Mouse (Mus musculus): ENCODE data around the gene Tfeb.

Tfeb gene

DNA sequence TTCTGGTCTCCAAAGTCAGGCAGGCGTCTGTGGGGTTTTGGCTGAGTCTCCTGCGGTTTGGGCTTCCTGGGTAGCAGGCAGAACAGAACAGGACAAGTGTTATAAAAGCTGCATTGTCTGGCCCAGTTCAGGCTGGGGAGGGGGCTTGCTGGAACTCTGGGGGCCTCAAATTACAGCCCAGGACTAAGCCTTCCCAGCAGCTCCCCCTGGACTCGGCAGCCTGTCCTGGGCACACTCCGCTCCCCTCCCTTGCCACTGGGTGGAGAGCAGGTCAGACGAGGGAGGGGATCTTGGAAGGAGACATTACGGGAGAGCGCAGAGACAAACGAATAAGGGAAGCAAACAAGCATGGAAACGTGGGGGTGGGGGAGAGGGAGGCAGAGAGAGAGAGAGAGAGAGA is 94.3 kb downstream of the Tfeb start:
- intact Hi-C loops (cut with DNase I), result no loop called here

DNA sequence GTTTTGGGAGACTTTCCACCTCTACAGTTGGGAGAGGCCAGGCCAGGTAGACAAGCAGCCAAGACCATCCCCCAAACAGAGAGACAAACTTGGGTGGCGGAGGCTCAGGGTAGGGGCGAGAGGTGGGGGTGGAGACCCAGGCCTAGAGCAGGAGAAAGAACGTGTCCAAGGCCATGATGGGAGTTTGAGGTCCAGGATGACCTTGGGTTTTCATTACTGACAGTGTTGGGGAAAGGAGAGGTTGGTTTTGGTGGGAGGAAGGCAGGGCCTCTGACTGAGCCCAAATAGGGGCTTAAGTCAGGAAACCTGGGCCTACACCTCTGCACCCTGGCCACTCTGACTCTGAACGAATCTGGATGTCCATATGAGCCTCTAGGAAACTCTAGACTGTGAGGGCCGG is 94.9 kb downstream of the Tfeb start:
- intact Hi-C loops (cut with DNase I), result no loop called here

DNA sequence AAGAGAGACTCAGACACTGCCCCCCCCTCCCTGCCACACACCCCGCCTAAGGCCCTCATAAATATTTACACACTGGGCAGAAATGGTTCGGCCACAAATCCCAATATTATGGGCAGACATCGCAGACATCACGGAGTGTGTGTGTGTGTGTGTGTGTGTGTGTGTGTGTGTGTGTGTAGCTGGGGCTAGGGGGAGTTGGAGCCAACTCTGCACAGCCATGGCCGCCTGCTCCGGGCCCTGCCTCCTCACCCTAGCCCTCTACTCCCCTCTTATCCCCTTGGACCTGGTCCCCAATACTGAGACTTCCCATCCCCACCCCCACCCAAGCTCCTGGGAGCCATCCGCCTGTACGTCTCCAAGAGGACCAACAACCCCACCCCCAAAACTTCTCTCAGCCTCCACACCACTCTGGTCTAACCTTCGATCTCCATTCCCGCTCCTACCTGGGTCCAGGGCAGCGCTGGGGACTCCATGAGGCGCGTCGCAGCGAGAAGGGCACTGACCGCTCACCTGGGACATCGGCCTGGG is 95.7 kb downstream of the Tfeb start:
- intact Hi-C loops (cut with DNase I), result no loop called here

DNA sequence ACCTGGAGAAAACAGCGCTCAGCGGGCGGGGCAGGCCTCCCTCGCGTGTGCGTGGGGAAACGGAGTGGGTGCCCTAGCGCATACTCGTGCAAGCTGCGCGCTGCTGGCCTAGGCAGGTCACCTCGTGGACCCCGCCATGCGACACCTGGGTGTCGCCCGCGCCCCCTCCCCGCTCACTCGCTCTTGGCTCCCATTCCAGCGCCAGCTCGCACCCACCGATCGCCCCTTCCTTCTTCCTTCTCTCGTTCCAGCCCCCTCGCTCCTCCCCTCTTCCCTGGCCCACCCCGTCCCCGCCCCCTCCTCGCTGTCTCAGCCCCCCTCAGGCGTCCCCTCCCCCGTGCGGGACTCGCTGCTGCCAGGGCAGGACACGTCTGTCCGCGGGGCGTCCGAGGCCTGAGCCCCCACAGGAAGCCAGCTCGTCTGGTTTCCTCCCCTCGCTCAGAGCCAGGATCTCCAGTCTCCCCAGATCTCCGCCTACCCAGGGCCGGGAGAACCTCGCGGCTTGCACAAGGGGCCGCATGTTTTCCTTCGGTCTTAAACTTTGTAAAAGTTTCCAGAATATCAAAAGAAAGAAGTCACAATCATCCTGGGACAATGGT is 96.3 kb downstream of the Tfeb start:
- intact Hi-C loops (cut with DNase I), result no loop called here

- intact Hi-C loops (cut with DNase I), result no loop called here
Observed at GRCm38 (mm10) chr17:47833628-47834481, 97.0 kb downstream of the Tfeb start.

GRCm38 (mm10) chr17:47834482-47834767 is 97.6 kb downstream of the Tfeb start, which contains the start of gene Mdfi:
Gene Mdfi, minus strand, starts transcription at chr17:47834691.
- intact Hi-C loops (cut with DNase I), result no loop called here

- intact Hi-C loops (cut with DNase I), result no loop called here
Observed at GRCm38 (mm10) chr17:47837808-47838207, 101.0 kb downstream of the Tfeb start.

DNA sequence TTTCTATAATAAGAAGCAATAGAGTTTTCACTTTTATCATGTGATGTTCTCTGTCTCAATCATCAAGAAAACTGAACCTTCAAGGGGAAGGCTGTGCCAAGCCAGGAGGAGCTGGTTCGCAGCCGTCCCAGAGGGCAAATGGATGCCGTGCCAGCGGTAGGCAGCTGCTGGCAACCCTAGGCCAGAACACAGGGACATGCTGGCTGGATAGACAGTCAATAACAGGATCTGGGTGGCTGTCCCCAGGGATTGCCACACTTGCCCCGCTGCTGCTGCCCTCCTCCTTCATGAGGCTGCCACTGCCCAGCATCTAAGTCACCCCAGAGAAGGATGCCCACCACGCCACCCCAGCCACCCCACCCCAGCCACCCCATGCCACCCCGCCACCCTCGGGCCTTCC is 104.7 kb downstream of the Tfeb start:
- intact Hi-C loops (cut with DNase I), result no loop called here

Data from adrenal gland (tissue).